7 mouse cellular contexts compared by ENCODE assay signal in genomic region chr1:167337463-167338095, GRCm38 (mm10). TPM values are rescaled to one million over a fixed set of nuclear protein-coding genes. Genes with fewer than 3 reads are reported as not detected.
DNase-seq lines count a peak whose midpoint lies in the region; ATAC-seq lines count a peak whose summit lies in the region.

No protein-coding gene starts in this region.

- no peak overlapping the region for H3K27ac ChIP-seq in intestine, embryonic 15.5 days

- no peaks in the 10 kb centered on the region for H3K36me3 ChIP-seq in intestine, embryonic 15.5 days

- H3K9me3 ChIP-seq in intestine, embryonic 15.5 days, result no peaks in the 10 kb centered on the region

- H3K4me2 ChIP-seq in intestine, embryonic 15.5 days (replicated peaks), result no peak overlapping the region

- H3K27me3 ChIP-seq in intestine, embryonic 15.5 days (replicated peaks), result no peaks in the 10 kb centered on the region

- 20% methylated on average over 12 of the region's 12 CpGs for WGBS in intestine, embryonic 15.5 days

- no peak overlapping the region for H3K4me3 ChIP-seq in intestine, embryonic 15.5 days (replicated peaks)

- intact Hi-C loops in left cerebral cortex, postnatal 25 days (cut with DNase I), result loop anchor here (1.0 to 10.0 kb wide), 3 partner anchors 117 to 553 kb away; partner anchors contain the start of gene Fam78b

- no peak overlapping the region for H3K9ac ChIP-seq in intestine, embryonic 15.5 days

- H3K4me1 ChIP-seq in intestine, embryonic 15.5 days (replicated peaks), result no peaks in the 10 kb centered on the region

- ATAC-seq in intestine, embryonic 15.5 days, result peak; percentile 77

- peak; percentile 58 for DNase-seq in WW6 (ENCODE audit: low read depth, low spot score)
- peak; percentile 84 to 91 for DNase-seq in cerebellum, adult 18-20 months
- DNase-seq in frontal cortex, postnatal 10 days (ENCODE audit: low spot score in 2 of 2), result peak; percentile 73 to 87
- DNase-seq in left cerebral cortex, postnatal 25 days (ENCODE audit: low spot score in 2 of 2), result peak; percentile 94 to 96
- DNase-seq in monocyte, adult 2 months (ENCODE audit: low read depth in 1 of 2, low spot score in 2 of 2), result peak; percentile 28 to 61
- peak; percentile 54 to 69 for DNase-seq in spleen, postnatal 14 days (ENCODE audit: low spot score in 2 of 2)

RNA-seq across cellular contexts. Expression of gene Aldh9a1, which starts 12.2 kb away (rescaled TPM):
- polyA plus RNA-seq in intestine, embryonic 15.5 days (2015; fragmentation: Nextera tagmentation; extraction: Ambion mirVana), result 133 and 156 TPM in 2 replicates
- 10 to 100 TPM; 15.2 to 16.8 TPM for total RNA-seq in left cerebral cortex, postnatal 25 days (2021)

RNA-seq across cellular contexts. Expression of gene Tmco1, which starts 29.4 kb away (rescaled TPM):
- polyA plus RNA-seq in intestine, embryonic 15.5 days (2015; fragmentation: Nextera tagmentation; extraction: Ambion mirVana), result 101 and 109 TPM in 2 replicates
- 10 to 100 TPM; 48.7 to 51.7 TPM for total RNA-seq in left cerebral cortex, postnatal 25 days (2021)

RNA-seq across cellular contexts. Expression of gene Uck2, which starts 52.5 kb away (rescaled TPM):
- polyA plus RNA-seq in intestine, embryonic 15.5 days (2015; fragmentation: Nextera tagmentation; extraction: Ambion mirVana), result 49.5 and 52.3 TPM in 2 replicates
- total RNA-seq in left cerebral cortex, postnatal 25 days (2021), result 10 to 100 TPM; 44.6 to 46.9 TPM

RNA-seq across cellular contexts. Expression of gene Mgst3, which starts 56.1 kb away (rescaled TPM):
- polyA plus RNA-seq in intestine, embryonic 15.5 days (2015; fragmentation: Nextera tagmentation; extraction: Ambion mirVana), result 247 and 298 TPM in 2 replicates
- 100 to 1,000 TPM; 114 to 117 TPM for total RNA-seq in left cerebral cortex, postnatal 25 days (2021)

Comparison
In these comparisons a context has a peak if more than half of its experiments do, and no peak if none do; other contexts are left out.
1. DNase-seq: peak in every context shown above with its lines; median percentile 95 in left cerebral cortex, postnatal 25 days; 88 in cerebellum, adult 18-20 months; 80 in frontal cortex, postnatal 10 days; 62 in spleen, postnatal 14 days; 58 in WW6; 44 in monocyte, adult 2 months.